Mouse (Mus musculus) hindbrain, embryonic 12.5 days (tissue): ENCODE measurements at regions not wholly inside any gene's neighbourhood (a gene's known extent, or its start where the extent isn't known, plus 50 kb on each side); places are given as distances from the start of the nearest gene placed in this dataset.

Experiments used
- ATAC-seq: fragments of 200-750 bp; cut with Nextera tagmentation; 2 replicates; pipeline ENCODE4 v1.8.0; 2017; ENCODE audit warnings: moderate TSS enrichment; ENCODE audit not compliant: low FRiP score
- H3K27ac ChIP-seq: fragments of 300-500 bp; sonication (generic); 2 replicates; pipeline ENCODE4 v1.5.1; 2016; ENCODE audit warnings: mild to moderate bottlenecking
- H3K27me3 ChIP-seq: fragments of 300-500 bp; sonication (generic); 2 replicates; pipeline ENCODE4 v1.6.1; 2016; ENCODE audit warnings: mild to moderate bottlenecking
- H3K36me3 ChIP-seq: fragments of 300-500 bp; sonication (generic); 2 replicates; pipeline ENCODE4 v1.6.1; 2016; ENCODE audit warnings: mild to moderate bottlenecking
- H3K4me1 ChIP-seq: fragments of 300-500 bp; sonication (generic); 2 replicates; pipeline ENCODE4 v1.6.1; 2016
- H3K4me2 ChIP-seq: fragments of 300-500 bp; sonication (generic); replicated peaks from 2 replicates; pipeline ENCODE4 v1.6.1; 2016; ENCODE audit warnings: mild to moderate bottlenecking
- H3K4me3 ChIP-seq: fragments of 300-500 bp; sonication (generic); 2 replicates; pipeline ENCODE4 v1.5.1; 2016; ENCODE audit warnings: mild to moderate bottlenecking
- H3K9ac ChIP-seq: fragments of 300-500 bp; sonication (generic); 2 replicates; pipeline ENCODE4 v1.6.1; 2016; ENCODE audit warnings: mild to moderate bottlenecking, moderate library complexity
- H3K9me3 ChIP-seq: fragments of 300-500 bp; sonication (generic); replicated peaks from 2 replicates; pipeline ENCODE4 v1.6.1; 2016; ENCODE audit warnings: mild to moderate bottlenecking
- WGBS: fragments of 180-500 bp; shearing (Covaris S2); methylation state at CpG from one replicate; pipeline ENCODE4 v1.1.7; 2016; 5-methylcytosine and 5-hydroxymethylcytosine counted together

DNA sequence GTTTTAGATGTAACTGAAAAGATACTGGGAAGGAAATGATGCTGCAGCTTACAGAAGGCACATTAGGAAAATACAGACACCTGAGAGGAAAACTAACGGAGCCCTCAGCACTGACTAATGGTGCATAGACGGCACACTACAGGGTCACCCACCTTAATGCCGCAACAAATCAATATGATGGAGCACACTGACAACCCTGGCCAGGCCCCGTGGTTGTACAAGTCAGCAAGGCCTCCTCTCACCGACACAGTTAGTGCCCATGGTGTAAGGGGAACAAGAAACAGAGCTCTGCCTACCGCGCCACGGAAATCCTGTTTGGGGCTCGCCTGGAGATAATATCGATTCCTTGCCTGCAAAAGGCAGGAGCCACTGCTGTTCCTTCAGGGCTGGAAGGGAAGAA, 273.9 kb downstream of the Prim2 start:
- Histone ChIP-seq H3K4me3 (no peak overlapping the region), H3K36me3 (no peaks in the 10 kb centered on the region), H3K4me2 (no peak overlapping the region), H3K27me3 (no peaks in the 10 kb centered on the region), H3K4me1 (no peaks in the 10 kb centered on the region), H3K27ac (0 out of 2 replicates have a peak overlapping the region, but pooled peaks have one; percentile 25), H3K9me3 (no peaks in the 10 kb centered on the region), H3K9ac (no peak overlapping the region)
- ATAC-seq, result peak; percentile 76
- WGBS, result 82% methylated on average over 10 of the region's 10 CpGs

DNA sequence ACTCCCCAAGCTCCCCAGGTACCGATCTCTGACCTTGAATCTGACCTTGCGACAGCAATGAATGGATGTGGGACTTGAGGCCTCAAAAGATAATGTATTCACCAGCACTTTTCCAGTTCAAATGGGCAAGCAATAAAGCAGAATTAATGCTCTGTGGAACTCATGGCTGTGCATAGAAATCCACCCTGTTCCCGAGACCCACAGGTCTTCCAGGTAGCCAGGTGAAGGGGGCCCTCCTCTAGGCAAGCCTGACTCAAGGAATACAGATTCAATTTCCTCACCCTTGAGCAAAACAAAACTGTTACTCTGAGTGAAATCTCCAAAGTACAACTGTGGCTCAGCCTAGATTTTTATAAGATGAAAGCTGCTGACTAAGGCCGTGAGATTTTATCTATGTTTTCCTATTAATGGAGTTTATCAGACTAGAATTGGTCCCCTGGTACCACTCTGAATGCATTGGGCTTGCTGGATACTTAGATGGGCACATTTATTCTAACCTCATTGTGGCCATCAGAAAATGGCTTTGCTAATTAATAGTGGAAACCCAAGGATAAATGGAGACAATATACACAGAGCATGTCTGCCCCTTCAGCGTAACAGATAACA, 274.5 kb downstream of the Prim2 start:
- Histone ChIP-seq H3K27ac (no peak overlapping the region), H3K4me1 (no peaks in the 10 kb centered on the region), H3K4me2 (no peak overlapping the region), H3K9me3 (no peaks in the 10 kb centered on the region), H3K27me3 (no peaks in the 10 kb centered on the region), H3K9ac (no peak overlapping the region), H3K4me3 (no peak overlapping the region), H3K36me3 (no peaks in the 10 kb centered on the region)
- no peak for ATAC-seq
- WGBS, result 75% methylated on average over 5 of the region's 5 CpGs

- 73% methylated on average over 7 of the region's 7 CpGs for WGBS
- ATAC-seq, result no peak
- no peaks in the 10 kb centered on the region for H3K4me1 ChIP-seq
- H3K9me3 ChIP-seq, result no peaks in the 10 kb centered on the region
- H3K36me3 ChIP-seq, result no peaks in the 10 kb centered on the region
- H3K4me2 ChIP-seq, result no peak overlapping the region
- no peak overlapping the region for H3K4me3 ChIP-seq
- no peaks in the 10 kb centered on the region for H3K27me3 ChIP-seq
- no peak overlapping the region for H3K9ac ChIP-seq
- no peak overlapping the region for H3K27ac ChIP-seq
These were observed 298.8 kb downstream of the Prim2 start for GRCm38 (mm10) chr1:33370796-33371195.

DNA sequence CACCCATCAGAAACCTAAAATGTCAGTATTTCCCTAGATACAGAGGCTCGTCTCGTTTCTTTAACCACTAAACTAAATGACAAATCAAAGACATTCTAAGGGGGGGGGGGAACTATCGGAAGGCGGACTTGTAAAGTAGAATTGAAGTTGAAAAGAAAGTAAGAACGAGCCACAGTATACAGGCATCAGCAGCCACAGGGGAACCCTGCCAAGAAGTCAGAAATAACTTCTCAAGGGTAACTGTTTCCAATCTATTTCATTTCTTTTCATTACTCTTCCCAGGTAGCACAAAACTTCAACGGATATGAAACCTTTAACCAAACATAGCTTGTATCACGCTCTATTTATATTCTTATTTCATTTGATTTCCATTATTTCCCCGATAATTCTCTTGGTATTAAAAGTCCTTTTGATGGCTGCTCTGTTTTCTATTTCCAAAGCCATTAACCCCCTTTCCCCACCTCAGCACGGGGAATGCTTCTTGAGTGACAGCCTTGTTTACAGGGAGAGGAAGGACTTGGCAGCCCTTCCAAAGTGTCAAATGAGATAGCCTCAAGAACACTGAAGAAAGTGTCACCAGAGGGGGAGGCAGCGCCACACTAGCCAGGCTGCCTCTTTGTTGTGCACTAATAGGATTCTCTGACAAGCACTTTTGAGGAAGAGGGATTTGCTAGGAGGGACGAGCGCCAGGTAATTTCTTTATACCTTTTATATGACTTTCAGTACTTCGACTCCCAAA, 306.7 kb downstream of the Prim2 start:
- Histone ChIP-seq H3K36me3 (no peaks in the 10 kb centered on the region), H3K27me3 (no peaks in the 10 kb centered on the region), H3K27ac (no peak overlapping the region), H3K4me3 (no peak overlapping the region), H3K4me1 (no peaks in the 10 kb centered on the region), H3K9me3 (no peaks in the 10 kb centered on the region), H3K4me2 (no peak overlapping the region), H3K9ac (no peak overlapping the region)
- WGBS, result 57% methylated on average over 13 of the region's 13 CpGs
- ATAC-seq, result no peak

GRCm38 (mm10) chr1:33334061-33334460, 335.5 kb downstream of the Prim2 start:
- peak; percentile 40; the same call in 1 of the 2 replicates for ATAC-seq
- Histone ChIP-seq H3K4me3 (no peak overlapping the region), H3K9ac (no peak overlapping the region), H3K36me3 (no peaks in the 10 kb centered on the region), H3K27ac (no peak overlapping the region), H3K4me2 (no peak overlapping the region), H3K27me3 (no peaks in the 10 kb centered on the region), H3K9me3 (no peaks in the 10 kb centered on the region), H3K4me1 (no peaks in the 10 kb centered on the region)
- 82% methylated on average over 3 of the region's 3 CpGs for WGBS
